Mouse (Mus musculus) testis, adult 2 months (tissue): ENCODE data around the gene Gm3625.

Experiments used
- CTCF ChIP-seq: fragments of 200-500 bp; IDR thresholded peaks from 2 replicates; pipeline ENCODE4 v1.5.1; 2012; ENCODE audit warnings: low read depth, mild to moderate bottlenecking, inconsistent platforms, low read length, moderate library complexity; ENCODE audit not compliant: control insufficient read depth, insufficient read depth, insufficient replicate concordance
- POLR2A ChIP-seq: fragments of 200-500 bp; IDR thresholded peaks from 2 replicates; pipeline ENCODE4 v1.6.1; 2012; ENCODE audit warnings: low read depth, mild to moderate bottlenecking, inconsistent platforms, low read length, moderate library complexity; ENCODE audit not compliant: control insufficient read depth

GRCm38 (mm10) chr12:4587846-4588245 is 4.9 kb downstream of the Gm3625 start:
- TF ChIP-seq CTCF (no peak), POLR2A (no peak)
